Mouse (Mus musculus) left cerebral cortex, adult 9 months (tissue): ENCODE data around the gene Fancg.

ENCODE experiments used
- DNase-seq, 2 experiments: peaks; one replicate each; pipeline ENCODE4 v3.0.0; 2022; ENCODE audit warnings: low spot score in 2 of 2

Gene Fancg

DNA sequence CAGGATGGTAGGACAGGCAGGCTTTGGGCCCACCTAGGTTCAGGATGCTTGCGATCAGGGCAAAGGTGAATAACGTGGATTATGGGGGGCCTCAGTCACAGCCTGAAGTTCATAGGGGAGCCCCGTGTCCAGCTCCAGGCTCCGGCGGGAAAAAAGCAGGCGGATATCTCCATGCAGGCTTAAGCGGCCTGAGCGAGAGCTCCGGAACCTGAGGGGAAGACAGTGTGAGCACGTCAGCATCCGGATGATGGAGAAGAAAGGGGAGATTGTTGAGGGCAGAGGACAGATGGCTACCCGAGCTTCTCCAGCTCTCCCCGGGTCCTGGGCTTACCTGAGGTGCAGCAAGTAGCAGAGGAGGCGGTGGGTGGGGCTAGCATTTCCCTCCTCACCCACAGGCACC lies 23.2 kb upstream of the Fancg start:
- DNase-seq, result no peak

DNA sequence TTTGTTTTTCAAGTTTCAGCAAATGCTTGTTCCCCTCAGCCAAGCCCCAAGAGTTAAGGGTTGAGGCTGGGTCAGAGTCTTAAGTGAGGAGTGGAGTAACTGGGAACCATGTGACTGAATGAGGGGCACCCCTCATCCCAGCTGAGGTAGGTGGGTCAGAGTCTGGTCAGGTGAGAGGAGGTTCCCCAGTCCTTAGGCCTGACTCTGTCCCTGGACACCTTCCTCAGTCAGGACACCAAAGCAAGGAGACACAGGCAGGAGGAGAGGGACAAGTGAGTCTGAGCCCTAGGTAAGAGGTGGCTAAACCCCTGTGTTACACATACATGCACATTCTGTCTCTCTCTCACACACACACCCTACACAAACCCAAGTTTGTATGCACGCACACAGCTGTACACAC lies 22.2 kb upstream of the Fancg start:
- no peak for DNase-seq

DNA sequence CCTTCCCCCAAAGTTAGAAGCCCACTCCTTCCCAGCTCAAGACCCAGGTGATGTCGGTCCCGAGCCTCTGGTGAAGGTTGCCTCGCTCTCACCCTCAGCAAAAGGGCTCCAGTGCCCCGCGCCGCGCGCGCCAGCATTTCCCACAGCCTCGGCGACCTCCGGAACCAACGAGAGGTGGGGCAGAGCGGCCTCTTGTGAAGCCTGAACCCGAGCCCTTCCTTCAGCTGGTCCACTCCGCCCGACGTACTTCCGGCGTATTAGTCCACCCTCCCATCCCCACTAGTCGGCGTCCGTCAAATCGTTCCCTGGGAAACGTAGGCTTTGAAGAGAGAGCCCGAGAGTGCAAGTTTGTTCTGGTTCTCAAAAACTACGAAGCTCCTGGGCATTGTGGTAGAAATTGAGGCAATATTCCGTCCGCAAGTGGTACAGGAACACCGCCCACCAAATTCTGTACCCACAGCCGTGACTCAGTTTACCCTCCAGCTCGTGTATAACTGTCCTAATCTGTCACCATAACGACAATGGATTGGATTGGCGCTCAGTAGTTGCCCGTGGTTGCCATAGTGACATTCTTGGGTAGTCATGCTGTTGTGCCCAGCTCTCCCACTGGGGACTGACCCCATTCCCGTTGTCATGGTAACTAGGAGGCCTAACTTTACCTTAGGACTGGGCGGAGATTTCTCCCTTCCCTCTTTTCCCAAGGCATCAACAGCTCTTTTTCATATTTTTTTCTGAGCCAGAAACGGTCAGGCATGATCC lies 21.1 kb upstream of the Fancg start, which contains the start of gene Stoml2:
Stoml2 (minus strand) TSS at position 474 of the 759 bp plus-strand sequence.
- DNase-seq, result peak; percentile 88 to 94

DNA sequence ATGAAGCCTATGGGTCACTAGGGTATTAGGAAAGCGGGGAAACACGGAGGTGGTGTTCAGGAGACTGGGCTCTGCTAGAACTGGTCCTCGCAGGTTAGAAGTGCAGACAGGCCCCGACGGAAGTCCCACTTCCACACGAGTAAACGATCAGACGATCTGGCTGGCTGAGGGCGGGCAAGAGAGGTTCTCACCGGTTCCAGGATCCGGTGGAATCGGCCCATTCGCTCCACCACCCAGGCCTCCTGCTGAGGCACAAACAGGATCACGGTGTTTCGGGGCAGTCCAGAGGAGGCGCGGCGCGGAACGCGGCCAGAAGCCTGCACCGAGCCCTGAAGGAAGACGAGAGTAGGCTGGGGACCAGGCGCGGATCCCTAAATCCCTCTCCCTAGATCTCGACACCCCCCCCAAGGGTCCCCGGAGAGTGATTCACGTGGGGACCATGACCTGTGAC lies 20.5 kb upstream of the Fancg start:
- DNase-seq, result peak in 1 of 2 experiments; percentile 35

DNA sequence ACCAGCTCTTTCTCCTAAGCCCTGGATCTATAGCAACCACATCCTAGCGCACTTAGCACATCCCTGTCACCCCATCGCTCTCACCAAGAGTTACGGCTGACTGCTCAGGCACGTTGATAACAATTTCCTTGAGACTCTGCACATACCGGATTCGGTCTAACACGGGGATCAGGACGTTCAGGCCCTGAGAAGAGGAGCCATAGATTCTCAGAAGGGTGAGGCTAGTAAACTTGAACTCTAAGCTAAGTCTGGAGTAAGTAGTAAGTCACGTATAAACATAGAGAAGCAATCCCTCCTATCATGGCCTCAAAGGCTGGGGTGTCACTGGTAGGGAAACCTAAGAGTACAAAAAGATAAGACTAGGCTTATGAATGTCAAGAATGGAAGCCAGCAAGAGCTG lies 20.0 kb upstream of the Fancg start:
- no peak for DNase-seq

DNA sequence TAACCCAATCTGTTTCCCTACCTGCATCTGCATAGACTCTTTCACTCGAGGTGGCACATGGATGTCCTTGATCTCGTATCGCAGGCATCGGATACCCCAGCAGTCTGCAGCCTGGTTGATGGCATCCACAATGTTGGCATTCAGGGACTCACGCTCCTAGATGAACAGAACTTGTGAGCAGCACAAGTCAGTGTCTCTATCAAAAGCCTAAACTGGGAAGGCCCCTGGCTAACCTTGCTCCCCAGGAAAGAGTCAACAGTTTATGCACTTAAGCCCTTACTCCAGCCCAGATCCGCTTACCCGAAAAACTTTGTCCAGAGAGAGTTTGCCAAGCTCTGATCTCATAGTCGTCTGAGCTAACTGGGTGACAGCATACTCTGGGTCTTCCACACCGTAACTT lies 19.4 kb upstream of the Fancg start:
- no peak for DNase-seq

DNA sequence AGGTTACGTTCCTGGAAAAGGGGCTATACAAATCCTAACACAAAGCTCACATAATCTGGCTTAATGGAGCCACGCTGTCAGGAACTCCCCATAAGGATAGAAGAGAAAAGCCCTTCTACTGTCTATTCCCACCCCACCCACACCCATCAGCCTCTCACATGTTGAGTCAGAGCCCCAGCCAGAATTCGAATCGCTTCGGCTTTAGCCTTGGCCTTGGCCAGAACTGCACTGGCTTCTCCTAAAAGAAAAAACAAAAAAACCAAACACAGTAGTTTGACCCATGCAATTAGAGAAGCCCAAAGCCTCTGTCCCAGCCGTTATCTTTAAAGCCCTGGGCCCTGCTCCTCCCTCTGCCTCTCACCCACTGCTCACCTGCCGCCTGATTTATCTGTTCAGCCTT lies 18.8 kb upstream of the Fancg start:
- no peak for DNase-seq

DNA sequence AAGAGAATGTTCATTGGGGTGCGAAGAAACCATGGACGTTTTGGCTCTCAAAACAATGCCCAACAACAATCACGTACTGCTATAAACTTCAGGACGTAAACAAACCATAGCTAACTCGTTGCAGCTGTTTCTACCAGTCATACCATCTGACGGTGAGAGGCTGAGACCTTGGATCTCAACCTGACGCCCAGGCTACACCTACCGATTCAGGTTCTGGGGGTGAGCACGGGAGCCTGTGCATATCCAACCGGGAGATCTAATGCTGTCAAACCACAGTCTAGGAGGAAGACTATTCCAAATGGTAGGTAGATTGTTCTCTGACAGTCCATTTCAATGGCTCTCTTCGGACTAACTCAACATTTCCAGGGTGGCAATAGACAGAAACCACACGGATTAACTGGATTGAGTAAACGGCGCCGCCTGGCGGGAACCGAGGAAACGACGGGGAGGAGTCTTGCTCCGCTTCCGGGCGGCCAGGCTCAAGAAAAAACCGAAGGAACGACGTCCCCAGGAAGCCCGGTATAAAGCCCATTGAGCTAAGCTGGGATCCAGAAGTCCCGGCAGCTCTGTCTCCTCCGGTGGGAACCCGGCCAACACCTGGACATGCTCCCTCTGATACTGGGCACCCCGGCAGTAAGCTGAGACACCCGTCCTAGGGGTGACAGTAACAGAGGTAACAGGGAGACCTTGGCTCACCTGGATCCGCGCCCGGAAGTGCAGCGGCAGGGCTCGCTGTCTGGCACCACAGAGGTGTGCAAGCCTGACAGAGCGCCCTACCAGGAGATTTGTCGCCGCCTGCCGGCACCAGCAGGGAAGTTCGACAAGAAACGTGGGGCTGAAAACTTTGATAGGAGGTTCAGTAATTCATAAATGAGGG lies 15.0 kb upstream of the Fancg start, which contains the start of gene Pigo:
Pigo (minus strand) TSS at position 736 of the 877 bp plus-strand sequence.
- peak; percentile 87 to 96 for DNase-seq

DNA sequence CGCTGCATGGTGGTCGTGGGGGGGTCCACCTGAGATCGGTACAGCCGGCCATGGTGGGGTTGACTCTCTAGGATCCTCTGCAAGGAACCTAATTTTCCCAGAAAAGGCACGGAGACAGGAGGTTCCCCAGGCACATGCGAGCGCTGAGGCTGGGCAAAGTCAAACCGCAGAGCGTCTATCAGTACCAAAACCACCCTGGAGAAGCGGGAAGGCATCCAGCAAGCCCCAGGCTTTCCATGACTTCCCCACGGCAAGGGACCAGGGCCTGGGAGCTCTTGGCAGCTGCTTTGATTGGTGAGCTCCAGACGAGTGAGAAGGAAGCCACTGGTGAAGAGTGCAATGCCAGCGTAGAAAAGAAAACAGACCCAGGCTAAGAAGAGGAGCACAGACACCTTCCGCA lies 14.4 kb upstream of the Fancg start:
- no peak for DNase-seq

DNA sequence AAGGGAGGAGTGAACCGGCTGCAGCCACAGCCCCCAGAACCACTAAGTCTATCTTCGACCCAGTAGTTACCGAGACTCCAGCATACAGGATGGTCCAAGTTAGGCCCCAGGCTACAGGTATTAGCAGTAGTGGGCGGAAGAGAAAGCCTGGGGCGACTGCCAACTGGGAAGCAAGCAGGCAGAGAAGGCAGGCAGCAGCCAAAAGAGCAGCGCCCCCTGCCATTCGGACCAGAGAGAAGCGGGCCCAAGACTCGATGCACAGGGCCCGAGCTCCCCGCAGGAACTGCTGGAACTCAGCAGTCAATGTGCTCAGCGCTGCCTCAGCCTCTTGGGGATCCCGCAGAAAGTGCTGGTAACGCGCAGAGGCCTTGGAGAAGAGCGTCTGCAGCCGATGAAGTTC lies 11.0 kb upstream of the Fancg start:
- DNase-seq, result no peak

DNA sequence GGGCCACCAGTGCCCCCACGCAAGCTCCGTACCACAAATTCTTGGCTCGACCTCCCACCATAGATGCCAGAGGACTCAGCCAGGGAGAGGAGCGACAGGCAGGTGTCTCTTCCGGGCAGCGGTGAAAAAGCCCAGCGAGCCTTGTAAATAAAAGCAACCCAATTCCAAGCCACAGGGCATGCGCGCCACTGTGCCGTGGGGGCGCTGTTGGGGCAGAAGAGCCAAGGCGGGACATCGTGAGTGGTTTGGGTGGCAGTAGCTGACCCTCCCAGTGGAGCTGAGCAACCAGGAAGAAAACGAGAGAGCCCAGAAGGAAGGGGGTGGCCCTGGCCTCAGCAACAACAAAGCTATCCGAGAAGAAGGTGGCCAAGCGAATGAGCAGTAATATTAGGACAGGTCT lies 10.6 kb upstream of the Fancg start:
- DNase-seq, result no peak

DNA sequence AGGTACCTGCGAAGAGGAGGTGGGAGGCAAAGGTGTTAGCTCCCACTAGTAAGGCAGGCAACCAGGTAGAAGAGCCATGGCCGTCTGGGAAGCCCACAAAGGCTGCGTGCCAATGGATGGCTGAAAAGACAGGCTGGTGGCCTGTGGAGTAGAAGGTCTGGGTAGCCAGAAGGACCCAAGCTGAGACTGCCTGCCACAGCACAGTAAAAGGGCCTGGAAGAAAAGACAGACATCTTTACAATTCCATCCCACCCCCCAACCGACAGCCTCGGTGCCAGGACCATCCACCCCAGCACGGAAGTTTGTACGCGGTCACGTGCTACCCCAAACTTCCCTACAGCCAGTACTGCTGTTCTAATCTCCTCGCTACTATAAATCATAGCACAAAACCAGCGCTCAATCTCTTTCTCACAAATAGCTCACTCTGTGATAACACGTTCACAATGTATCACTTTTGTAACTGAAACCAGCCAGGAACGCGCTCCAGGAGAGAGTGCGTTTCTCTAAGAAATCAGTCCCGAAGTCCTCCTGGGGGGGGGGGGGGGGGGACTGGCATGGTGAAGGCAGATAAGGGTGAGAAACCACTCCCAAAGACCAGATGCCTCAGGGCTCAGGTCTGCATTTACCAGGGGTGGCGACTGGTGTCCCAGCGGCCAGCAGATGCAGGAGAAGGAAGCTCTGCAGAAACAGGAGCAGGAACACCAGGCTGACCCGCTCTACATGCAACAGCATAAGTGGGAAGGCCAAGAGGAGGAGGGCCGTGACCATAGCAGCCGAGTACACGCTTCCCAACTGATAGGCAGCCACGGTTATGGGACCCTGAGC lies 9.5 kb upstream of the Fancg start:
- DNase-seq, result no peak

DNA sequence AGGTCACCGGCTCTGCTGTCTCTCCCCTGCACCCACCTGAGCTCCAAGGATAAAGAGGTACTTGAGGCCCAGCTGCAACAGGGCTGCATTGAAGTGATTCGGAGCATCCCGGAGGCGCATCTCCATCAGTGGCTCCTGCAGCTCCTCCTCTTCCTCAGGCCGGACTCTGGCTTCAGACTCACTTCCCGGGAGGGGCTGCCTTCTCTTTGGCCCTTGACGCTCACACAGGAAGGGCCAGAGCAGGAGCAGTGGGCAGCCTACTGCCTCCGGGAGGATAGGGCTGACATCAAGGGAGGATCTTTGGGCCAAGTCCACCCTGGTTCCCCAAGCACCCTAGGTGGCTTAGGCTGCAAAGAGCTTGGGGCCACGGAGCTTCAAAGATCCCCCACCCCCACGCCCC lies 8.9 kb upstream of the Fancg start:
- no peak for DNase-seq

DNA sequence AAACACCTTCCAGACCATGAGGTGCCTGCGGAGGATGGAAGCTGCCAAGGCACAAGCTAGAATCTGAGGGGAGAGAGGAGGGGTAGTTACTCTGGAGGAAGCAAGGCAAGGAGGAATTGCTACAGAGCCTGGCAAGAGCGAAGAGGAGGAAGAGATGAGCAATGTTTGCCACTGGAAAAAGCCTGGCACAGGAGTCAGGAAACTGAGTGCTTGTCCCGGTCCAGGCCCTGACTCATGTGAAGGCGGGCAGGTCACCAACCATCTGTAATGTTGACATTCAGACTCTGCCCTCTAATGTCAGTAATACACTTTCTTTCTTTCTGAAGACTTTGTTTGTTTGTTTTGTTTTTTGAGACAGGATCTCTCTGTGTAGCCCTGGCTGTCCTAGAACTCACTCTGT lies 7.8 kb upstream of the Fancg start:
- no peak for DNase-seq

DNA sequence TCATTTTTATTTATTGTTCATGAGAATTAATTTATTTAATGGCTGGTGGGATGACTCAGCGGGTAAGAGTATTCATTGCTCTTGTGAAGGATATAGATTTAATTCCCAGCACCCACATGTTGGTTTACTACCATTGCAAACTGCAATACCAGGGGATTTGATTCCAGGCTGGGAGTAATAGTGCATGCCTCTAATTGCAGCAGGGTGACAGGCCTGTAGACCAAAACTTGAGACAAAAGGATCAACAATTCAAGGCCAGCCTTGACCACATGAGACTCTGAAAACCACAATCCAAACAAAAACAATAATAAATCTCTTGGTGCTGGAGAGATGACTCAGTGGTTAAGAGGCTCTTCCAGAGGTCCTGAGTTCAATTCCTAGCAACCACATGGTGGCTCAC lies 1.8 kb upstream of the Fancg start:
- DNase-seq, result no peak

DNA sequence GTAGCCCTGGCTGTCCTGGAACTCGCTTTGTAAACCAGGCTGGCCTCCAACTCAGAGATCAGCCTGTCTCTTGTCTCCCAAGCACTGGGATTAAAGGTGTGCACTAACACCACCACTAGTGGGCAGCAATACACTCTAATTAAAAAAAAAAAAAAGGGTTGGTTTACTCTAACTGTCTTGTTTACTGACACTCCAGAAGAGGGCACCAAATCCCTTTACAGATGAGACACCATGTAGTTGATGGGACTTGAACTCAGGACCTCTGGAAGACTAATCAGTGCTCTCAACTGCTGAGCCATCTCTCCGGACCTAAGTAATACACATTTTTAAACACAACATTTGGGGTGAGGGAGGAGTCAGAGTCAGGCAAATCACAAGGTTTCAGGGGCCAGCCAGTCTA lies 4.5 kb downstream of the Fancg start:
- DNase-seq, result no peak

DNA sequence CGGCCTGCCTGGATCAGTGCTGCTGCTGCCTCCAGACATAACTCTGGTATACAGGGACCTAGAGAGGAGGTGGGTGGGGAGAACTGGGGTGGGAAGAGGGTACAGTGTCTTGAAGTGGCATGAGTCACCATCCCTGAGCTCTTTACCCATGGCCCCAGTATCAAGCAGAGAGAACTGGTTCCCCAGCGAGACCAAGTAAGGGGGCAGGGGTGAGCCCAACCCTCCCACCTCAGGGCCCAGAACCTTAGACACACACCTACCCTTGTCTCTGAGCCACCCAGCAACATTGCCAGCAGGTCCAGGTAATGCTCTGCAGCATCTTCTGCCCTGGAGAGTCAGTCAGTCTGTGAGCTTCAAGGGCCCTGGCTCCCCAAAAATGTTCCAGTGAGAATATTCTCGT lies 5.4 kb downstream of the Fancg start:
- no peak for DNase-seq

DNA sequence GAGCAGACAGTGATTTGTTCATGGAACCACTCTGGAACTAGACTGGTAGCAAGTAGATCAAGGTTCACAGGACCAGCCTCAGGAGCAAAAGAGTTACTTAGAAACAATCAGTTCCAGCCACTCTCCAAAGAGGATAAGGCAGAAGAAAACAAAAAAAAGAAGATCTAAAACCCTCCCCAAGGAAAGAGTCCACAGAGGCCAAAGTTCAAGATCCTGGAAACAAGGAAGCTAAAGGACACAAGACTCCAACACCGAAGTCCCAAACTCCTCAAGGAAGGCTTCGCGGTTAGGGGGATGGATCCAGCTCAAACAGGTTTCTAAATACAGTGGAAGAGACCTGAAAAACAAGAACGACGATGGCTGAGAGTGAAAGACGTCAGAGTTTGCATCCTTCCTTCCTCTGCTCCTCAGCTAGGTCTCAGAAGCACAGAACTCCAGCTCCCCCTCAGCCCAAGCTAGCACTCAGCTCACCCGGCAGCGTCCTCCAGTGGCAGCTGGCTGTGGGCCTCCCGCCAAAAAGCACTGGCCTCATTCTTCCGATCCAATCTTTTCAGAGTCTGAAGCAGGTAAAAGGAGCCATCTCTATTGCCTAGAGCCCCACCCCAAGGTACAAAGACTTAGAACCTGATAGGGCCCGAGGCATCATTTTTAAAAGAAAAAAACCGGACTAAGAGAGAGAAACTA lies 7.4 kb downstream of the Fancg start:
- DNase-seq, result no peak

DNA sequence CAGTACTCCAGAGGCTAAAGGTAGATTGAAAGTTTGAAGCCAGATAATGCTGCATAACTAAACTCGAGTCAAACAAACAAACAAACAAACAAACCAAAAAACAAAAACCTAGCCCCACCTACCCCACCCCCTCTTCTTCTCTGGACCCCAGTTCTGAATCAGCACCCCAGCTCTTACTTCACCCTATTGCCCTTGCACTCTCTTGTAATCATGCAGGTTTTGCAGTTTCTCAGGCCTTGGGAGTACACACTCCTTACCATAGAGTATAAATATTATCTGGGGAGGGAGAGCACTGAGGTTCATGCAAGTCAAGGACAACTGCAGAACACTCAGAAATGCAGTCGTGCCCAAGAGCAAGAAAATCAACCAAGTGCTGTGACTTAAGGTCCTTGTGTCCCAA lies 9.0 kb downstream of the Fancg start:
- no peak for DNase-seq

DNA sequence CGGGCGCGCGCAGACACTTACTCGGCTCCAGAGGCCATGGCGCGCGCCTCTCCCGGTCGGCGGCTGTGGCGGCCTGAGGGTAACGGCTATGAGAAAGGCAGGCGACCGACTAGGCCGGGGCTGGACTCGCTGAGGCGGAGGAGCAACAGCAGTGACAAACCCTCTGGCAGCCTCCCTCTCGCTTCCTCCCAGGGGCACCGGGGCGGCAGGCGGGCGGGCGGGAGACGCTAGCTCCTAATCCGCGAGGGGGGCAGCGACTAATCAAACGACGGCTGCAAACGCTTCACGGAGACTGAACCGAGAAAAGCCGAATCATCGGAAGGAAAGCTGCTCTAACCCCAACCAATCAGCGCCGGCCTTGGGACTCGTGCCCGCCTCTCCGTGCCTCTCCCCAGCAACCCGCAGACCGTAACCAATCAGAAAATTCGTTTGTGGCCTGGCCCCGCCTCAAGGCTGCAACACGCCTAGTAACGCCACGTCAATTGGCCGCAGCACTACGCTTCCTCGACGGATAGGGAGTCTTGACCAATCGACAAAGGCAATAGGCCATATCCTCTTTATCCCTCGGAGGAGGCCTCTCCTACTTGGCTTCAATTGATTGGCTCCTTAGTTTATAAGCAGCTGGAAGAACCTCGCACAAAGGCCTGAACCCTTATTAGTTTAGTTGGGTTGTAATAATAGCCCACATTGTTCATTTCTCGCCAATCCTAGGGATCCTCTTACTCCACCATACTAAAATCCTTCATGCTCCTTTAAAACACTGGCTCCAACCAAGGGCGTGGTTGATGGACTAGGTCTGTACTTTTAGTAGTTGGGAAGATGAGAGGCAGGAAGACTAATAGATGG lies 9.9 kb downstream of the Fancg start, which contains the start of gene Vcp:
Vcp (minus strand) TSS at position 367 of the 846 bp plus-strand sequence.
- peak; percentile 99 for DNase-seq
